Mouse (Mus musculus) heart, adult 10 weeks (tissue): ENCODE data around the gene Asb10. TPM values are rescaled to one million over a fixed set of nuclear protein-coding genes. Genes with fewer than 3 reads are reported as not detected.

Experiments
- polyA plus RNA-seq: library from polyadenylated mRNA; stranded (reverse); fragments of 350-450 nt; fragmentation: Illumina TruSeq; extraction: RNeasy Lipid Tissue Mini Kit (QIAGEN cat#74804); gene quantifications from one replicate; pipeline ENCODE4 v1.2.3, GENCODE M21; 2014; ENCODE audit warnings: low read depth, low replicate concordance

The Asb10 gene
- polyA plus RNA-seq = 88.1 TPM

DNA sequence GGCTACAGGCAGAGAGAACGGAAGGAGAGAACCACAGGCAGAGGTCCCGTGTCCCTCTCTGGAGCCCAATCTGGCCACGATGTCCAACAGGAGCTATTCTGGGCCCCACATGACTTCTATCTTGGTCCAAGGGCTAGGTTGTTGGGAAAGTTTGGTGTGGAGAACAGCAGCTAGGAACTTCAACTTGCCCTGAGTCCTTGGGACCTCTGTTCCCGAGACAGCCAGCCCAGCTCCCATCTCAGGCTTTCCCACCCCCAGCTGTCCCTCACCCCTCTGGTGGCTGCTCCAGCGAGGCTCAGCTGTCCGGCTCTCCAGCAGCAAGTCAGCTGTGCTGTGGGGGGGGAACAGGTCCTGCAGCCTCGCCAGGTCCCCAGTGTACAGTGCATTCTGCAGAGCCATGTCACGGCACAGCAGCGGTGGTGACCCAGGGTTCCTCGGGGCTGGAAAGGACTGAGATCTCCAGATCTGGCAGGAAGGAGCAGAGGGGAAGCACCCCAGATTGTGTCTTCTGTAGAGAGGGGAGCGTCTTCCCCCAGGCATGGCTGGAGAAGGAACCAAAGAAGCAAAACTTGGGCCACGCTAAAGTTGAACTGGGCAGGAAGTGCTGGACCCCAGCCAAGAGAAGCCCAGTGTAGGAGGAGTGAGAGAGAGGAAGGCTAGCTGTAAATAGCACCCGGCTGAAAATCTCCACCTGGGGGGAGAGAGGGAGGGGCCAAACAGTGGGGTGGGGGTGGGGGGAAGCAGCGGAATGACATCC, at the start of gene Asb10:
Asb10 (minus strand) TSS at position 592 of the 757 bp plus-strand sequence.

GRCm38 (mm10) chr5:24586547-24587199, 45.9 kb upstream of the Asb10 start, which contains the start of gene Chpf2:
TSS of gene Chpf2 (plus strand) at chr5:24586741.

GRCm38 (mm10) chr5:24577183-24577929, 36.6 kb upstream of the Asb10 start, which contains the start of gene Abcf2:
TSS of gene Abcf2 (minus strand) at chr5:24577467.

GRCm38 (mm10) chr5:24556709-24557108, 15.9 kb upstream of the Asb10 start, which contains the start of gene 4931409K22Rik:
TSS of gene 4931409K22Rik (minus strand) at chr5:24556809.

GRCm38 (mm10) chr5:24526889-24527230, 13.9 kb downstream of the Asb10 start, which contains the start of gene Gbx1:
TSS of gene Gbx1 (minus strand) at chr5:24527202.

Other genes with a start within 250 kb of the Asb10 start
- 73.4 TPM for gene Kcnh2, start 189.4 kb downstream of the Asb10 start, polyA plus RNA-seq
- gene Nos3, start 176.2 kb downstream of the Asb10 start, polyA plus RNA-seq = 18.7 TPM
- 1.4 TPM for gene Atg9b, start 148.8 kb downstream of the Asb10 start, polyA plus RNA-seq
- 90.0 TPM for gene Abcb8, start 147.3 kb downstream of the Asb10 start, polyA plus RNA-seq
- gene Asic3, start 127.6 kb downstream of the Asb10 start, polyA plus RNA-seq = 0.21 TPM
- 23.0 TPM for gene Cdk5, start 117.4 kb downstream of the Asb10 start, polyA plus RNA-seq
- gene Slc4a2, start 117.1 kb downstream of the Asb10 start, polyA plus RNA-seq = 24.9 TPM
- 266 TPM for gene Fastk, start 95.7 kb downstream of the Asb10 start, polyA plus RNA-seq
- gene Tmub1, start 93.1 kb downstream of the Asb10 start, polyA plus RNA-seq = 18.0 TPM
- 83.9 TPM for gene Agap3, start 88.8 kb downstream of the Asb10 start, polyA plus RNA-seq
- gene Gbx1, start 13.8 kb downstream of the Asb10 start, polyA plus RNA-seq = not detected
- gene 4931409K22Rik, start 15.8 kb upstream of the Asb10 start, polyA plus RNA-seq = not detected
- 59.9 TPM for gene Abcf2, start 36.5 kb upstream of the Asb10 start, polyA plus RNA-seq
- 6.5 TPM for gene Chpf2, start 45.8 kb upstream of the Asb10 start, polyA plus RNA-seq
- gene Smarcd3, start 83.4 kb upstream of the Asb10 start, polyA plus RNA-seq = 61.2 TPM
- 36.8 TPM for gene Nub1, start 144.6 kb upstream of the Asb10 start, polyA plus RNA-seq
- gene Wdr86, start 189.7 kb upstream of the Asb10 start, polyA plus RNA-seq = 0.97 TPM
- not detected for gene Crygn, start 217.0 kb upstream of the Asb10 start, polyA plus RNA-seq